Mouse (Mus musculus): Measurements from ENCODE around the gene Zfp827.

- TF ChIP-seq CTCF (IDR thresholded peaks at IDR 0.05; ENCODE audit: low read depth, low read length) (no peak), GATA1 (IDR thresholded peaks at IDR 0.05; ENCODE audit: borderline replicate concordance, low read length) (no peak), GATA2 (IDR thresholded peaks at IDR 0.05; ENCODE audit: borderline replicate concordance, low read depth, low read length) (no peak), POLR2AphosphoS5 (IDR thresholded peaks at IDR 0.05; ENCODE audit: insufficient replicate concordance, low read depth, low read length) (no peak)
Observed at GRCm38 (mm10) chr8:79127211-79127816, 99.1 kb downstream of the Zfp827 start.

Measured in G1E (cell line).